Mouse (Mus musculus) embryonic fibroblast, embryonic 13.5 days (primary cell): Measurements from ENCODE around the gene Fbh1.

Source experiments
- CTCF ChIP-seq: IDR thresholded peaks from 2 replicates; pipeline ENCODE4 v1.5.1; 2011; ENCODE audit warnings: mild to moderate bottlenecking, control low read depth, low read length, moderate library complexity, borderline replicate concordance; ENCODE audit not compliant: insufficient read depth
- POLR2A ChIP-seq: IDR thresholded peaks from 2 replicates; pipeline ENCODE4 v1.6.1; 2011; ENCODE audit warnings: low read depth, mild to moderate bottlenecking, control low read depth, low read length, moderate library complexity

GRCm38 (mm10) chr2:11801299-11801930 is 24.0 kb upstream of the Fbh1 start:
- TF ChIP-seq CTCF = no peak
- TF ChIP-seq POLR2A = no peak
